Mouse (Mus musculus) gonadal fat pad, adult 2 months (tissue): Measurements from ENCODE around the gene Dlg2. TPM values are rescaled to one million over a fixed set of nuclear protein-coding genes. Genes with fewer than 3 reads are reported as not detected.

ENCODE experiments used
- DNase-seq: peaks from one replicate; pipeline ENCODE4 v3.0.0-alpha.2; 2012; ENCODE audit warnings: low read depth
- polyA plus RNA-seq: library from polyadenylated mRNA; depleted of rRNA; stranded (reverse); fragments of >200 nt; gene quantifications from 2 replicates; pipeline ENCODE4 v1.2.3, GENCODE M21; 2012

Gene Dlg2
- polyA plus RNA-seq, 1 experiment = 1.6 TPM

- no peak for DNase-seq
Observed at GRCm38 (mm10) chr7:91262998-91263397, 786.5 kb downstream of the Dlg2 start.

GRCm38 (mm10) chr7:91267764-91268163, 791.3 kb downstream of the Dlg2 start:
- no peak for DNase-seq

GRCm38 (mm10) chr7:91284167-91284566, 807.7 kb downstream of the Dlg2 start:
- DNase-seq = no peak

GRCm38 (mm10) chr7:91288324-91288723, 811.9 kb downstream of the Dlg2 start:
- DNase-seq = no peak

GRCm38 (mm10) chr7:91296127-91296526, 819.7 kb downstream of the Dlg2 start:
- DNase-seq = no peak

GRCm38 (mm10) chr7:91311177-91311576, 834.7 kb downstream of the Dlg2 start:
- no peak for DNase-seq

GRCm38 (mm10) chr7:91345073-91345472, 868.6 kb downstream of the Dlg2 start:
- DNase-seq = no peak

- no peak for DNase-seq
Observed at GRCm38 (mm10) chr7:91369821-91370321, 893.4 kb downstream of the Dlg2 start.

GRCm38 (mm10) chr7:91382281-91382680, 905.8 kb downstream of the Dlg2 start:
- DNase-seq = no peak

- DNase-seq = no peak
Observed at GRCm38 (mm10) chr7:91383873-91384272, 907.4 kb downstream of the Dlg2 start.

- no peak for DNase-seq
Observed at GRCm38 (mm10) chr7:91389272-91389671, 912.8 kb downstream of the Dlg2 start.

GRCm38 (mm10) chr7:91397827-91398226, 921.4 kb downstream of the Dlg2 start:
- no peak for DNase-seq

- no peak for DNase-seq
Observed at GRCm38 (mm10) chr7:91412109-91412508, 935.6 kb downstream of the Dlg2 start.

GRCm38 (mm10) chr7:91414150-91414549, 937.7 kb downstream of the Dlg2 start:
- no peak for DNase-seq

GRCm38 (mm10) chr7:91414749-91415148, 938.3 kb downstream of the Dlg2 start:
- DNase-seq = no peak

- DNase-seq = no peak
Observed at GRCm38 (mm10) chr7:91420215-91420614, 943.7 kb downstream of the Dlg2 start.

- no peak for DNase-seq
Observed at GRCm38 (mm10) chr7:91423784-91424183, 947.3 kb downstream of the Dlg2 start.

- no peak for DNase-seq
Observed at GRCm38 (mm10) chr7:91429712-91430275, 953.3 kb downstream of the Dlg2 start.

- no peak for DNase-seq
Observed at GRCm38 (mm10) chr7:91431594-91432240, 955.2 kb downstream of the Dlg2 start.

GRCm38 (mm10) chr7:91432563-91432962, 956.1 kb downstream of the Dlg2 start:
- no peak for DNase-seq

GRCm38 (mm10) chr7:91434739-91435138, 958.3 kb downstream of the Dlg2 start:
- DNase-seq = no peak

- no peak for DNase-seq
Observed at GRCm38 (mm10) chr7:91440326-91440725, 963.9 kb downstream of the Dlg2 start.
